Mouse (Mus musculus): Measurements from ENCODE around the gene Ctdsp2.

The Ctdsp2 gene

GRCm38 (mm10) chr10:126978277-126978994 lies at the start of gene Ctdsp2:
Gene Ctdsp2, plus strand, starts transcription at chr10:126978717.
- peak; percentile 98 for DNase-seq (ENCODE audit: low read depth, low spot score)

GRCm38 (mm10) chr10:126928819-126929206 lies 49.7 kb upstream of the Ctdsp2 start:
- DNase-seq (ENCODE audit: low read depth, low spot score), result no peak

DNA sequence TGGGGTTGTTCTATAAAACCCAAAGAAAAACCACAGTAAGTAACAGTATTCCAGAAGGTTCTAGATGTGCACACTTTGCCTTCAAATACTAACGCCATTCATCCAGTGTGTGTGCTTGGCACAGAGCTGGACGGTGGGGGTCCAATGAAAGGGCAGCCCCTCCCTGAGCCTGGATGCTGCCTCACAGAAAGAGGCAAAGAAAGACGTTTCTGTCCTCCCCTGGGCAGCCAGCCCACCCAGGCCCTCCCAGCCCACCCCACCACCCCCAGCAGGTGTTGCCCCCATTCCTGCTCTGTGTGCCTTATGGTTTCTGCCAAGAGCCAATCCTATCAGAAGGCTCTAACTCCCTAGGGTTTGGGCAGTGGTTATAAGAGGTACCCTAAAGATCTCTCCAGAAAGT lies 49.0 kb upstream of the Ctdsp2 start:
- DNase-seq (ENCODE audit: low read depth, low spot score), result no peak

- no peak for DNase-seq (ENCODE audit: low read depth, low spot score)
Measured at GRCm38 (mm10) chr10:126930270-126931121, 48.0 kb upstream of the Ctdsp2 start.

- no peak for DNase-seq (ENCODE audit: low read depth, low spot score)
Measured at GRCm38 (mm10) chr10:126931123-126931759, 47.3 kb upstream of the Ctdsp2 start.

GRCm38 (mm10) chr10:126931760-126932139 lies 46.8 kb upstream of the Ctdsp2 start:
- no peak for DNase-seq (ENCODE audit: low read depth, low spot score)

GRCm38 (mm10) chr10:126934561-126934960 lies 44.0 kb upstream of the Ctdsp2 start:
- DNase-seq (ENCODE audit: low read depth, low spot score), result no peak

DNA sequence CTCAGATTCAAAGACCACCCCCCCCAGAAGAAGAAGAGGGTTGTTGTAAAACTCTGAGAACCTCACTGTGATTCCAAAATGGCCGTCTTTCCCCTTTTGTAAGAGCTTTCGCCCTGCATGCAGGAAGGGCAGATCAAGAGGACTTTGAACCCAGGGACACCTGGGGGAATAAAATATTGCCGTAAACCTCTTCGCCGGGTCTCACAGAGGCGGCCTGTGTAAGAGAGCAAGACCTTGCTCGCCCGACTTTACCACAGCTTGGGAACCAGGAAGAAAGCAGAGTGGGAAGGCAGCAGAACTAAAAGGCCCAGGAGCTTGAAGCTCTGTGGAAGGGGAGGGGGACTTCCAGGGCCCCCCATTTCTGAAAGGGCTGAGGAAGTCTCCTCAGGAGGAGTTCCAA lies 43.4 kb upstream of the Ctdsp2 start:
- DNase-seq (ENCODE audit: low read depth, low spot score), result no peak

DNA sequence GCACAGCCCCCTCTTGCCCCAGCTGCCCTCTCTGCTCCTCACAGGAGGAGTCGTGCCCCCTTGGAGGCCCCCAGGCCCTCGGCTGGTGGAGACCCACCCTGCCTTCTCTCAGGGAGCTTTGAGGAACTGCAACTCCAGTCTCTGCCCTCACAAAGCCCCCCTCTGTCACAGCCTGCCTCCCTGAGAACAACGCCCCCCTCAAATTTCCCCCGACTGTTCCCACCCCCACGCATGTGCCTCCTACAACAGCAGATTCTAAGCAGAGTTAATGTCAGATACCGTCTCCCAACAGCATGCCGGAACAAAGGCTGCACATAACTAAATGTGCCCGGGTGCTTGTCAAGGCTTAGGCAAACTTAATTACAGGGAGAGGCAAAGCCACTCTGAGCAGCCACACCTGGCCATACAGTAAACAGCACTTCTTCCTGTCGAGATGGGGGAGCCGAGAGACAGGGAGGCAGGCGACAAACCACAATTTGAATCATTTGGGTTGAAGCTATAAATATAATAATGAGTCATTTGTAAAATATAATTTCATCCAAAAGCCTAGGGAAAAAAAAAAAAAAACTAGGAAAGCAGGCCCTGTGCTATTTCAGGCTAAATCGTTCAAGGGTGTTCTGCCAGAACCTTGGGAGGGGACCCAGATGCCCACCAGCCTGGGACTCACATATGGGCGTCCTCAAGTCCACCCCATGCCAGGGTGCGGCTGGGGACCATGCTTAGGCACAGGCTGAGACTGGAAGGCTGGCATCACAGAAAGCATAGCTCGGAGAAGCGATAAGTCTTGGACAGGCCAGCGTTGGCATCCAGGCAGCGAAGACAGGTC lies 42.7 kb upstream of the Ctdsp2 start:
- no peak for DNase-seq (ENCODE audit: low read depth, low spot score)

GRCm38 (mm10) chr10:126940949-126941348 lies 37.6 kb upstream of the Ctdsp2 start:
- DNase-seq (ENCODE audit: low read depth, low spot score), result no peak

DNA sequence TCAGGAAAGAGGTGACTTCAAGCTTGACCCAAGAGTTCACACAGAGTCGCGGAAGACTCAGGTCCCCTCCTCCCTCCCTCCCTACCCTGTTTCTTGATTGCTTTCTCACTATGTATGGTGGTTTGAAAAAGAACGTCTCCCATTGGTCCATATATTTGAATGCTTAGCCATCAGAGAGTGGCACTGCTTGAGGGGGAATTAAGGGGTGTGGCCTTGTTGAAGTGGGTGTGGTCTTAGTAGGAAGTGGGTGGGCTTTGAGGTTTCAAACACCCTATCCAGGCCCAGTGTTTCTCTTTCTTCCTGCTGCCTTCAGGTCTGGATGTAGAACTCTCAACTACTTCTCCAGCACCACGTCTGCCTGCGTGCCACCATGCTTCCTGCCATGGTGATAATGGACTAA lies 33.0 kb upstream of the Ctdsp2 start:
- DNase-seq (ENCODE audit: low read depth, low spot score), result no peak

- no peak for DNase-seq (ENCODE audit: low read depth, low spot score)
Measured at GRCm38 (mm10) chr10:126949824-126950223, 28.7 kb upstream of the Ctdsp2 start.

DNA sequence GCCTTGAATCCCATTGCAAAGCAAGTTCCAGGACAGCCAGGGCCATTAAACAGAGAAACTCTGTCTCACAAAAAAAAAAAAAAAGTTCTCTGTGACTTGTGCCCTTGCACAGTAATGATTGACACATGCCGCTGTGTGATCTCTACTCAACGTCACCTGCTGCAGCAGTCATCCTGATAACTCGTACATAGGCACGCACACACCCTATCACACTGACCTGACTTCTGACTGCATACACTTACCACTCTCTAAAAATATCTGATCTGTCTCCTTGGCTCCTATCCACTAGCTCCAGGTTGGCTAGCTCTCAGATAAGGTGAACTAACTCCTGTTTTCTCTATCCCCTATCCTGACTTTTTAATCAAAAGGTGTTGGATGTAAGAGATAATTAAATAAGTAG lies 27.9 kb upstream of the Ctdsp2 start:
- no peak for DNase-seq (ENCODE audit: low read depth, low spot score)

- no peak for DNase-seq (ENCODE audit: low read depth, low spot score)
Measured at GRCm38 (mm10) chr10:126952375-126952774, 26.1 kb upstream of the Ctdsp2 start.

DNA sequence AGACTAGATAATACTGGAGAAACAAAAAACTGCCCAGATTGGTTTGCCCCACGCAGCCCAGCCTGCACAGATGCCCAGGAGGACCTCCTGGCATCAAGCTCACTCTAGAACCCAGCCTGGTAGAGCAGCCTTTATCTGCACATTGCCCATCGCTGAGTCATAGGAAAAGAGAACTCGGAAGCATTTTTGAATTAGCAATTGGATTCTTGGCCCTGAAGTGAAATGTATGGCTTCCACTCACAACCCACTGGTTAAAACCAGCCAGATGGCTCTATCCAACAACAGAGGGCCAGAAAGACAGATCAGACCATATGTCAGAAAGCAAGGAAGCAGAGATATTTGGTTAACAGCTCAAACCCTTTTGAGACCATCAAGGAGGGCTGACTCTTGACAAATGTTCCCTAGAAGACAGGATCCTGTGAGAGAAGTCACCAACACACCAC lies 25.5 kb upstream of the Ctdsp2 start:
- DNase-seq (ENCODE audit: low read depth, low spot score), result no peak

DNA sequence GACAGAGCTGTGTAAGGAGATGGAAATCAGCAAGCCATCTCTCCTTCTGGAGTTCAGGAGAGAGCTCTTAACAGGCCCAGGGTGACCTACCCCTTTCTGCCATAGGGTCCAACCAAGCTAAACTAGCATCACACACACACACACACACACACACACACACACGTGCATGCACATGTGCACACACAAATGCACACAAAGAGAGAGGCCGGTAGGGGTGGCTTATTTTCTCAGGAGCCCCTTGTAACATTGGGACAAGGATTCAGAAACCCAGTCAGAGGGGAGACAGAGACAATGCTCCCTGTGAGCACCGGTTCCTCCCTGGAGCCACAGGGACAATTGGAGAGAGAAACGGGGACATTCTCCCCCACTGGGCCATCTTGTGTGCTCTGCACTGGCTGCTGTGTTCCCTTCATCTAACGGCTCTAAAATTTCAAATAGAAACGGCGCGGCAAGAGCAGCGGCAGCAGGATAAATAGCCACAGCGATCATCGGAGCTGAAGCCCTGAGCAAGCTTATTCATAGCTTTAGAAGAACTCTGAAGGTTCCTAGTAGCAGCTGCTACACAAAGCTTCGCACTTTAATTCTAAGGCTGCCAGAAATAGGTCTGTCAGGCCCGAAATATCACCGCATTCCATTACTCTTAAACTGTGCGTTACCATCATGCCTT lies 21.7 kb upstream of the Ctdsp2 start:
- no peak for DNase-seq (ENCODE audit: low read depth, low spot score)

DNA sequence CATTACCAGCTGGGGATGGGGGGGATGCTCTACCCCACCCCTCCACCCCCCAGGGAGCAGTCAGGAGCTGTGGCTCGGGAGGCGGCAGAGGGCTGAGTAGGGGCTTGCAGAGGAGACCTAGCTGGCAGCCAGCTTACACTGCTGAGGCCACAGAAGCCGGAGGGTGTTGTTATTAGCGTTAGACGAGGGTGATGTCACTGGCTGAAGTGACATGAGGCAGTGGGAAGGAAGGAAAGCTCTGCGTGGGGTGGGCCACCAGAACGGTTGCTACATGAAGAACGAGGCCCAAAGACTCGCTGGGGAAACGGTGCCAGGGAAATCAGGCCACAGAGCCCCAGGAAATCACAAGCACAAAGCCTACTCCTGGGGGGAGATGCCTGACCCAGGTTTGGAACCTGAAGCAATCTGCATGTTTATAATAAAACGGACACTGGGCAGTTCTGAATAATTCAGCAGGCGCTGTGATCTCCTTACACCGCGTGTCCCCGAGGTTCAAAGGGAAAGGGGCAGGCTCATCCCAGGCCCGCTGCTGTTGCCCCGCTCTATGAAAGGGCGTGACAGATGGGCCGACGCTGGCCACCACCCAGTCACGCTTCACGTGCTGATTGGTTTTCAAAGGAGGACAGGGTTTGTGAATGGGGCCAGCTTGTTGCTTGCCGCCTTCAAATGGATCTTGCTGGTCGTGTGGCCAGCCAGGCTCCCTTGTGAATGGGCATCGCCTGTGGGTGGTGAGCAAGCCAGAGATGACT lies 21.0 kb upstream of the Ctdsp2 start:
- DNase-seq (ENCODE audit: low read depth, low spot score), result no peak

DNA sequence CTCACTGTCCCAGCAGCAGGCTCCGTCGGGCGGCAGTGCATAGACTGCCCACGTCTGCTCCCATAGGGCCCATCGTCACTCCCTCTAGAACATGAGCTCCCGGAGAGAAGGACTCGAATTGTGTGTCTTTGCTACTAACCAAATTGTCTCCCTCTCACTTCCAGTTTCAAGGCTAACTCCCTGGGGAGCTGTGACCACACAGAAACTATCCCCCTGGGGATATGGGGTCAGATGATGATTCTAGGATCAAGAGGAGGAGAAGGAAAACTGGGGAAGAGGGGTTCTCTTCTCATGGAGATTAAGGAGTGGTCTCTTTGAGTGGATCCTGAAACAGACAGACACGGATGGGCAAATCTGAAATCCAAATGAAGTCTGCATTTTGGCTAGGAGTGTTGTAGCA lies 18.0 kb upstream of the Ctdsp2 start:
- no peak for DNase-seq (ENCODE audit: low read depth, low spot score)

- DNase-seq (ENCODE audit: low read depth, low spot score), result no peak
Measured at GRCm38 (mm10) chr10:126961757-126962156, 16.8 kb upstream of the Ctdsp2 start.

- no peak for DNase-seq (ENCODE audit: low read depth, low spot score)
Measured at GRCm38 (mm10) chr10:126962271-126962965, 16.1 kb upstream of the Ctdsp2 start.
